Mouse (Mus musculus): ENCODE measurements around the gene Prss45. TPM values are rescaled to one million over a fixed set of nuclear protein-coding genes. Genes with fewer than 3 reads are reported as not detected.

Prss45 gene
- total RNA-seq, 1 experiment from 2014 or later: not detected

- ATAC-seq (replicated peaks; ENCODE audit: insufficient number of reproducible peaks, low FRiP score, low TSS enrichment, poor library complexity, severe bottlenecking): no peak
Measured at GRCm38 (mm10) chr9:110855903-110856302, 21.5 kb downstream of the Prss45 start.

GRCm38 (mm10) chr9:110856920-110857319 is 22.5 kb downstream of the Prss45 start:
- no peak for ATAC-seq (replicated peaks; ENCODE audit: insufficient number of reproducible peaks, low FRiP score, low TSS enrichment, poor library complexity, severe bottlenecking)

DNA sequence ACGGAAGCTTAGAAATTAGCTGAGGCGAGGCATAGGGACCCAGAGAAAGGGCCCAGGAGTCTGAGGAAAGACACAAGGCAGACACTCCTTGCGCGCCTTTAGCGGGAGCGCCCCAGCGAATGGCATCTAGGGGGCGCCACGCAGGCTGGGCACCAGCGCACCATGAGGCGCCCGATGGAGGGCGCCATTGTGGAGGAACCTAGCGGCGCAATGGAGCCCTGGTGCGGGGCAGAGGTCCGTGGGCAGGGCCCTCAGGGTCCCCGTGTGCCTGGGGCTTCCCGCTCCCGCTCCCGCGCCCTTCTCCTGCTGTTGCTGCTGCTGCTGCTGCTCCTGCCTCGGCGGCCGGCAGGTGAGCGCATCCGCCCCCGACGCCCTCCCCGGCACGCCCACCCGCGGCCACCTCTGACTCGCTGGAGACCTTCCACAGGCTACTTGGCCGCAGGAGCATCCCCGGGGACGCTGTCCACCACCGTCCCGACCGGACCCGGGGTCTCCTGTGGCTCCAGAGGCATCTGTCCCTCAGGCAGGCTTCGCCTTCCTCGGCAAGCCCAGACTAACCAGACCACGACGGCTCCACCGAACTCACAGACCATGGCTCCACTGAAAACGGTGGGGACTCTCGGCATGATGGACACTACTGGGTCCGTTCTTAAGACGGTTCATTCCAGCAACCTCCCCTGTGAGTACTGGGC is 23.5 kb downstream of the Prss45 start, which contains the start of gene Prss50:
Prss50 (plus strand) TSS at position 187 of the 692 bp plus-strand sequence.
- no peak for ATAC-seq (replicated peaks; ENCODE audit: insufficient number of reproducible peaks, low FRiP score, low TSS enrichment, poor library complexity, severe bottlenecking)

GRCm38 (mm10) chr9:110858523-110858922 is 24.1 kb downstream of the Prss45 start:
- no peak for ATAC-seq (replicated peaks; ENCODE audit: insufficient number of reproducible peaks, low FRiP score, low TSS enrichment, poor library complexity, severe bottlenecking)

GRCm38 (mm10) chr9:110858967-110859596 is 24.7 kb downstream of the Prss45 start:
- ATAC-seq (replicated peaks; ENCODE audit: insufficient number of reproducible peaks, low FRiP score, low TSS enrichment, poor library complexity, severe bottlenecking): no peak

GRCm38 (mm10) chr9:110871030-110871429 is 36.6 kb downstream of the Prss45 start:
- ATAC-seq (replicated peaks; ENCODE audit: insufficient number of reproducible peaks, low FRiP score, low TSS enrichment, poor library complexity, severe bottlenecking): peak; percentile 69; the same call in 1 of the 2 replicates

DNA sequence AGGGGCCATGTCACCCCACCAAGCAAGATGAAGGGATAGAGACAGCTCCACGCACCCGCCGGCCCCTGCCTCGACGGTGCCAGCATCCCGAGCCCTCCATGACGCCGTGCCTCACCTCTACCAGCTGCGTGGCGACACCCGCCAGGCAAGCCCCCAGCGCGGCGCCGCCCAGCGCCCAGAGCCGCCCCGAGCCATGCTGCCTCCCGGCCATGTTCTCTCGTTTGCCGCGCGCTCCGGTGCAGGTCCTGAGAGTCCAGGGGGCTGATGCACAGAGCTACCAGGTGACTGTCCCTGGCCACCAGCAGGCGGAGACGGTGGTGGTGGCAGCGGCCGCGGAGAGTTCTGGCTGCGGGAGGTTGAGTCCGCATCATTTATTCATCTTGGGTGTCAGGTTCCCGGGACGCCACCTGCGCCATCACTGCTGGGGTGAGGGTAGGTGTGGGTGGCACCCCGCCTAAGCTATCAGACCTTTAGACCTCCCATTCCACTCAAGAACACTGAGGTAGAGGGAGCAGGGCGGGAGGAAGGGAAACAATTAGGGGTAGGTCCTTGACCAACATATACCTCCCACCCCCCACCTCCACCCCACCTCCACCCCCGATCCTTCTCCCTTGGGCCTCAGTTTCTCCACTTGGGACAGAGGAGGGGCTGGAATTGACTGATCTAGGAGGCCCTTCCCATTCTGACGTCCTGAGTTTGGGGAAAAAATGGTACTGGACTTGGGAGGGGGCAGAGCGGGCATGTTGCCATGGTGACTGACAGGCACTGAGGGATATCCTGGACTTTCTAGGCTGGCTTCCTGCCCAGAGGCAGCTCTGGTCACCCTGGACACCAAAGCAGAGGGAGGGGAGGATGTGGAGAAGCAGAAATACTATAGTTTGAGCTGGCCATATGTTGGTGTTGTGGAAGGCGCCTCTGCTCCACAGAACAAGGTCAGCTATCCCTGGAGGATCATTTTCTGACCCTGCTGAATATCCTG is 39.6 kb downstream of the Prss45 start:
- no peak for ATAC-seq (replicated peaks; ENCODE audit: insufficient number of reproducible peaks, low FRiP score, low TSS enrichment, poor library complexity, severe bottlenecking)

GRCm38 (mm10) chr9:110874660-110875191 is 40.3 kb downstream of the Prss45 start:
- no peak for ATAC-seq (replicated peaks; ENCODE audit: insufficient number of reproducible peaks, low FRiP score, low TSS enrichment, poor library complexity, severe bottlenecking)

DNA sequence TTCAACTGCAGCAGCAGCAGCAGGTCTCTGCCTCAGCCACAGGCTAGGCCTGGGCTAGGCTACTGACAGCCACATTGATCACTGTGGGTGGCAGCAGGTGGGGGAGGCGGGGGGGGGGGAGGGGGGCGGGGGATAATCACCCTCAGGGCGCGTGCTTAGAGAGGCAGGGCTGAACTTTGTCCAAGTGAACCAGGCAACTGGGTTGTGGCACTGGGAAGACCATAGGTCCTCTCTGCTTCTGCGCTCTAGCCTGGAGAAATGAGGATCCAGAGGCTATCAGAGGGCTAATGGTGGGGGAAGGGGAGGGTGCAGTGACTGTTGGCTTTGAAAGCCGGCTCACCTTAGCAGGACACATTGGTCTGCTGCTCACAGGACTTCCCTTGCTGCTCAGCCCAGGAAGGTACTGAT is 40.9 kb downstream of the Prss45 start:
- ATAC-seq (replicated peaks; ENCODE audit: insufficient number of reproducible peaks, low FRiP score, low TSS enrichment, poor library complexity, severe bottlenecking): no peak

DNA sequence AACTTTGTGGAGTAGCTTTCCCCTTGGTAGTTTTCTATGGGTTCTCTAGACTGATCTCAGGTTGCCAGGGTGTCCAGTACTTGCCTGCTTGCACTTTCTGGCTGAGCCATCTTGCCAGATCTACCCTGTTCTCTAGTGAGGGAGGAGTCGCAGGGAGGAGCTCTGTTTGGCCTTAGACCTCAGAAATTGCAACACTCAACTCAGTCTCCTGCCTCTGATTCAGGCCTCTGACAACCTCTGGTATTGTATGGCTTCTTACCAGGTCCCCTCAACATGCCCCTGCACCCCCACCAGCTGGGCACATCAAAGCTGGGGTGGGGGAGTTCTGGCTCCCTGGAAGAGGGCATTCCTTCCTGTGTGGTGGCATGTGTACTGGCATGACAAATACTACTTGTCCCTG is 43.0 kb downstream of the Prss45 start:
- ATAC-seq (replicated peaks; ENCODE audit: insufficient number of reproducible peaks, low FRiP score, low TSS enrichment, poor library complexity, severe bottlenecking): no peak

- ATAC-seq (replicated peaks; ENCODE audit: insufficient number of reproducible peaks, low FRiP score, low TSS enrichment, poor library complexity, severe bottlenecking): no peak
Measured at GRCm38 (mm10) chr9:110877888-110878287, 43.5 kb downstream of the Prss45 start.

- no peak for ATAC-seq (replicated peaks; ENCODE audit: insufficient number of reproducible peaks, low FRiP score, low TSS enrichment, poor library complexity, severe bottlenecking)
Measured at GRCm38 (mm10) chr9:110879191-110879920, 45.0 kb downstream of the Prss45 start, which contains the start of gene Als2cl. Gene Als2cl (plus strand): TSS chr9:110879870.

DNA sequence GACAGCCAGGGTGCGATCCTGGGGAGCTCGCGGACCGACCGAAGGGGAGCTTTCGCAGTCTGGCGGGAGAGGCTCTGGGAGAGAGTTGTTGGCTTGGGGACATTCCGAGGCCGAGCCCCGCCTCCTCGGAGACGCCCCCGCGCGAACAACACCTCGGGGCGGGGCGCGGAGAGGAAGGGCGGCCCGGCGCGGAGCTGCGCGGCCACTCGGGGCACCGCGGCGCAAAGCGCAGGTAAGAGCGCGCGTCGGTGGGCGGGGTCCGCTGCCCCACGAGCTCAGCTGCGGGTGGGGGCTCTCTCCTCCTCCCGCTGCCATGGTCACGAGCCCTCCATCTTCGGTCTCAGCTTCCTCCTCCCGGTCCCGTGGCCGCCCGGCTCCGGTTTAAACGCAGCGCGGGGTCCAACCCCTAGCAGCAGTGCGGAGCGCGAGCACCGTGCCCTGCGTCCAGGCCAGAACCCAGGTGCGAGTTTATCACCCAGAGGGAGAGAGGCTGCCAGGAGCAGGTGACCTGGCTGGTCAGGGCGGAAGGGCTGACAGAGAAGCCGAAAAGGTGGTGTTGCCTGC is 45.7 kb downstream of the Prss45 start, which contains the start of gene Tmie:
Tmie (minus strand) TSS at position 116 of the 564 bp plus-strand sequence.
- ATAC-seq (replicated peaks; ENCODE audit: insufficient number of reproducible peaks, low FRiP score, low TSS enrichment, poor library complexity, severe bottlenecking): no peak

- ATAC-seq (replicated peaks; ENCODE audit: insufficient number of reproducible peaks, low FRiP score, low TSS enrichment, poor library complexity, severe bottlenecking): no peak
Measured at GRCm38 (mm10) chr9:110880772-110881171, 46.4 kb downstream of the Prss45 start.

DNA sequence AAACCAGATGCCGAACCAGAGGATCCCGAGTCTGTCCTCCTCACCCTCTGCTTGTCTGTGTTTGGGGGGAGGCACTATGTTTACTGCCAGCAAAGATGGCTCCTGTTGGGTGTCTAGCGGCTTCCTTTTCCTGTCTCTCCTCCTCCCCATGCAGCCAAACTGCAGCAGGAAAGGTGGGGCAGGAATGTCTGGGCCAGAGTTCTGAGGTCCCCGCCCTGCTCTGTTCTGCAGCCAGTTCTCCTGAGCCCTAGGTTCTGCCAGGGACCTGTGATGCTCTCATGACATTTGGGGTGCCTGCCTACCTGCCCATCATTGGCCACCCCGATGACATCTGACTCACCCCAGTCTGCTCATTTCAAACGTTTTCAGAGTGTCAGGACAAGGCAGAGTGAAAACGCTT is 47.6 kb downstream of the Prss45 start:
- no peak for ATAC-seq (replicated peaks; ENCODE audit: insufficient number of reproducible peaks, low FRiP score, low TSS enrichment, poor library complexity, severe bottlenecking)

DNA sequence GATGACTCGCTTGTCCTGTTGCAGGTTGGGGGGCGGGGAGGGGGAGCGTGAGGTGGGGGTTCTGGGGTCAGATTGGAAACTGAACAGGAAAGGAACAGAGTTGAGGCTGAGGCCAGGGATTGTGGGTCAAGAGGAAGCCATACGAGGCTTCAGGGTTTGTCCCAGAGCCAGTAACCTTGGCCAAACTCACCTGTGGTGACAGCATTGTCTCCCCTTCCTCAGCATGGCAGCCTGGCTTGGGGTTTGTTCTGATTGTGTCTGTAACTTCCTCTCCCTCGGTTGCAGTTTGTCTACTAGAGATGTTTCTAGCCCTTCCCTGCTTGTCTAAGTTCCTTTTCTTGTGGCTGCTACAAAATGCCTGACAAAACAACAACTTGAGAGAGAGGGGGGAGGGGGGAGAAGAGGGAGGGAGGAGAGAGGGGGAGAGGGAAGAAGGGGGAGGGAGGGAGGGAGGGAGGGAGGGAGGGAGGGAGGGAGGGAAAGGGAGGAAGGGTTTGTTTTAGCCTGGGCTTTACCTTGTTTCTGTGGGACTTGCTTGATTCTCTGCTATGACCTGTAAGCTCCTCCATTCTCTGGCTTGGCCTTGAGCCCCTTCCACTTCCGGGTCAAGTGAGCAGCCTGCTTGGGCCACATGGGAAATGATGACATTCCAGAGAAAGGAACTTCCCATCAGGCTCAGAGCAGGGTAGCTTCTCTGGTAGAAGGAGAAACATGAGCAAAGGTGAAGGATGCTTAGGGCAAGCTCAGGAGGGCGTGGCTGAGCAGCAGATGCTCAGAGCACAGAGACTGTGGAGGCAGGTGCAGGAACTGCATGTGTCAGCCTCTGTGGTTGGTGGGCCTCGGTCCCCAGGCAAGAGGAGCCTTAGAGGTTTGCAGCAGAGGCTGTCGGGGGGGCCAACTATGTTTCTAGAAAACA is 53.3 kb downstream of the Prss45 start:
- ATAC-seq (replicated peaks; ENCODE audit: insufficient number of reproducible peaks, low FRiP score, low TSS enrichment, poor library complexity, severe bottlenecking): no peak

DNA sequence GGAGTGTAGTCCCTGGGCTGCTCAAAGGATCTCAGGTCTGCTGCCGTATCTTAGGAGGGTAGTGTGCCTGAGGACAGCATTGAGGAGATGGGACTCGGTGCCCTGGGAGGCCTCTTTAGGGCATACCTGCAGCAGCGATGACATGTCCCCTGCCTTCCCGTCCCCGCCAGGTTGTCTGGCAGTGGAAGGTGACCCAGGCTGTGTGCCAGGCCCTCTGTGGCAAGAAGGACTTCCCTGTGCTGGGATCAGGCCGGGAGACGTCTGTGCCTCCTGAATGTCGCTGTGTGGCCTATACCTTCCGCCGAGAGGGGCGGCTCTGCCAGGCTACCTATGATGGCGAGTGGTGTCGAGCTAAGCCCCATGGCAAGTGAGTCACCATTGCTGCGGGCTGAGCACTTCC is 54.5 kb downstream of the Prss45 start:
- ATAC-seq (replicated peaks; ENCODE audit: insufficient number of reproducible peaks, low FRiP score, low TSS enrichment, poor library complexity, severe bottlenecking): no peak
